Mouse (Mus musculus) heart, embryonic 16.5 days (tissue): ENCODE measurements around the gene Saal1. TPM values are rescaled to one million over a fixed set of nuclear protein-coding genes. Genes with fewer than 3 reads are reported as not detected.
"Not testable (repeated sequence)": the region's sequence is repeated elsewhere in the genome, so short reads cannot be mapped to it uniquely, and the experiment has no call there.

Experiments used
- ATAC-seq: fragments of 200-750 bp; cut with Nextera tagmentation; replicated peaks from 2 replicates; pipeline ENCODE4 v1.8.0; 2017; ENCODE audit warnings: moderate number of reproducible peaks; ENCODE audit not compliant: insufficient read depth, low FRiP score; ENCODE audit errors: extremely low read depth
- H3K27ac ChIP-seq: fragments of 300-500 bp; sonication (generic); 2 replicates; pipeline ENCODE4 v1.5.1; 2014; ENCODE audit warnings: mild to moderate bottlenecking, low read length, control low read depth, moderate library complexity
- H3K27me3 ChIP-seq: fragments of 300-500 bp; sonication (generic); 2 replicates; pipeline ENCODE4 v1.6.1; 2014; ENCODE audit warnings: low read length, mixed read lengths; ENCODE audit not compliant: control insufficient read depth, insufficient read depth
- H3K36me3 ChIP-seq: fragments of 300-500 bp; sonication (generic); 2 replicates; pipeline ENCODE4 v1.6.1; 2014; ENCODE audit not compliant: control insufficient read depth, insufficient read depth
- H3K4me1 ChIP-seq: fragments of 300-500 bp; sonication (generic); 2 replicates; pipeline ENCODE4 v1.6.1; 2014; ENCODE audit warnings: low read length, mixed read lengths; ENCODE audit not compliant: control insufficient read depth, insufficient read depth
- H3K4me2 ChIP-seq: fragments of 300-500 bp; sonication (generic); 2 replicates; pipeline ENCODE4 v1.6.1; 2014; ENCODE audit warnings: low read depth, mild to moderate bottlenecking, control low read depth, low read length
- H3K4me3 ChIP-seq: fragments of 300-500 bp; sonication (generic); 2 replicates; pipeline ENCODE4 v1.5.1; 2014; ENCODE audit warnings: mild to moderate bottlenecking, control low read depth, low read length
- H3K9ac ChIP-seq: fragments of 300-500 bp; sonication (generic); 2 replicates; pipeline ENCODE4 v1.6.1; 2014; ENCODE audit warnings: low read length, control low read depth
- H3K9me3 ChIP-seq: fragments of 300-500 bp; sonication (generic); replicated peaks from 2 replicates; pipeline ENCODE4 v1.6.1; 2016; ENCODE audit warnings: low read length; ENCODE audit not compliant: control insufficient read depth
- WGBS: fragments of 180-500 bp; shearing (Covaris S2); extraction: QIAGEN DNeasy Blood & Tissue Kit; methylation state at CpG from one replicate; pipeline ENCODE4 v1.1.7; 2014; 5-methylcytosine and 5-hydroxymethylcytosine counted together
- polyA plus RNA-seq: library from polyadenylated mRNA; unstranded; fragments of >200 nt; fragmentation: Nextera tagmentation; extraction: Ambion mirVana; gene quantifications from 2 replicates; pipeline ENCODE4 v1.2.1, GENCODE M21; 2015

Gene Saal1
- 14.2 and 15.4 TPM in 2 replicates for polyA plus RNA-seq

GRCm38 (mm10) chr7:46710390-46710844 lies at the start of gene Saal1:
Saal1 (minus strand) TSS chr7:46710680.
- peaks cover 8% of the 10 kb centered on the region; the same call in 1 of the 2 replicates for H3K36me3 ChIP-seq
- peak within 1 kb of the TSS; percentile 67 for H3K27ac ChIP-seq
- H3K4me1 ChIP-seq: peaks cover 9% of the 10 kb centered on the region
- under 1% methylated on average over 38 of the region's 38 CpGs for WGBS
- peak; percentile 91 for ATAC-seq
- peak within 1 kb of the TSS; percentile 96 for H3K4me3 ChIP-seq
- peaks cover 2% of the 10 kb centered on the region; the same call in 1 of the 2 replicates for H3K27me3 ChIP-seq
- peak within 1 kb of the TSS; percentile 72 for H3K4me2 ChIP-seq
- H3K9ac ChIP-seq: peak within 1 kb of the TSS; percentile 96
- no peaks in the 10 kb centered on the region for H3K9me3 ChIP-seq

- ATAC-seq: no peak
- H3K4me1 ChIP-seq: no peaks in the 10 kb centered on the region
- H3K4me2 ChIP-seq: no peak within 1 kb of the TSS
- no peaks in the 10 kb centered on the region for H3K36me3 ChIP-seq
- no peak within 1 kb of the TSS for H3K4me3 ChIP-seq
- H3K27ac ChIP-seq: no peak within 1 kb of the TSS
- H3K9ac ChIP-seq: no peak within 1 kb of the TSS
- H3K9me3 ChIP-seq: no peaks in the 10 kb centered on the region
- no peaks in the 10 kb centered on the region for H3K27me3 ChIP-seq
- 59% methylated on average over 3 of the region's 3 CpGs for WGBS
Observed at GRCm38 (mm10) chr7:46751490-46751889, 41.0 kb upstream of the Saal1 start, which contains the start of gene Saa2. Saa2 (plus strand) TSS chr7:46751790.

DNA sequence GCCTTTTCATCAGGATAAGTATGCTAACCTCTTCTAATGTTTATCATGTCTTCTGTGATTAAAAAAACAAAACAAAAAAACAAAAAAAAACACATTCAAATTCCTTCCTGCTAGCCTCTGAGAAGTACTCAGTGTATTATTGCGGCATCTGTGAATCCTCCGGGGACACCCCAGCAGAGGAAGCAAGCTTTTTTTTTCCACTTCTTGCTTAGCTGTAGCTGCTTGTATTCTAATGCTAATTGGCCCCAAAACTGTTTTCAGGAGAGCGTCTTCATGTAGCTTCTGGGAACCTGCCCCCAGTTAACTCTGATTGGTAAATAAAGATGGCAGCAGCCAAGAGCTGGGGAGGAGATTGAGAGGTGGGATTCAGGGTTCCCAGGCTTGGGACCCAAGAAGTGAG lies 38.0 kb upstream of the Saal1 start:
- Histone ChIP-seq H3K4me3 (no peak overlapping the region), H3K9ac (no peak overlapping the region), H3K9me3 (no peaks in the 10 kb centered on the region), H3K4me1 (no peaks in the 10 kb centered on the region), H3K4me2 (no peak overlapping the region), H3K27me3 (no peaks in the 10 kb centered on the region), H3K36me3 (no peaks in the 10 kb centered on the region), H3K27ac (no peak overlapping the region)
- ATAC-seq: no peak
- 57% methylated on average over 3 of the region's 3 CpGs for WGBS

DNA sequence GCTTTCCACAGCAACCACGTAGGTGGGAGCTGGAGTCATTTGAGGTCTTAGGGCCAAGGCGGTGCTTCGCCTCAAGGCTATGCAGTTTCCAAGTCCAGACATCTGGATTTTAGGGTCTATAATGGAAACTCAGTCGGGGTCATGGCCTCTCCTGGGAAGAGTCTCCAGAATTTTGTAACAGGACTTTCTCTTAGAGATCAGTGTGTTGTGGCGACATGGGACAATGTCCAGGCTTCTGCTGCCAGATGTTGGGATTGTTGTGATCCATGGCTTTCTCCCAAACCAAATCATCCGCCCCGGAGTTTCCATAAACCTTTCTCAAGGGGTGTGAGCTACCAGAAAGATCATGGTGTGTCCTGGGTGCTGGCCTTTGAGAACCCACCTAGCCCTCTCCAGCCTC lies 35.9 kb upstream of the Saal1 start:
- H3K4me1 ChIP-seq: no peaks in the 10 kb centered on the region
- 81% methylated on average over 7 of the region's 7 CpGs for WGBS
- H3K4me3 ChIP-seq: no peak overlapping the region
- H3K4me2 ChIP-seq: no peak overlapping the region
- no peak overlapping the region for H3K27ac ChIP-seq
- no peaks in the 10 kb centered on the region for H3K9me3 ChIP-seq
- no peaks in the 10 kb centered on the region for H3K27me3 ChIP-seq
- no peak overlapping the region for H3K9ac ChIP-seq
- no peak for ATAC-seq
- H3K36me3 ChIP-seq: no peaks in the 10 kb centered on the region

- H3K4me2 ChIP-seq: no peak overlapping the region
- H3K36me3 ChIP-seq: no peaks in the 10 kb centered on the region
- no peak overlapping the region for H3K4me3 ChIP-seq
- no peaks in the 10 kb centered on the region for H3K9me3 ChIP-seq
- no peak overlapping the region for H3K27ac ChIP-seq
- 69% methylated on average over 3 of the region's 3 CpGs for WGBS
- H3K27me3 ChIP-seq: no peaks in the 10 kb centered on the region
- ATAC-seq: no peak
- H3K4me1 ChIP-seq: no peaks in the 10 kb centered on the region
- no peak overlapping the region for H3K9ac ChIP-seq
Observed at GRCm38 (mm10) chr7:46745816-46746215, 35.3 kb upstream of the Saal1 start.

- H3K27me3 ChIP-seq, ATAC-seq, H3K27ac ChIP-seq, H3K4me3 ChIP-seq, H3K9ac ChIP-seq, H3K36me3 ChIP-seq, H3K4me2 ChIP-seq, H3K9me3 ChIP-seq, H3K4me1 ChIP-seq: not testable (repeated sequence)
- WGBS: 63% methylated on average over 3 of the region's 3 CpGs
Observed at GRCm38 (mm10) chr7:46742880-46743279, 32.4 kb upstream of the Saal1 start, which contains the start of gene Saa1. Saa1 (minus strand) TSS chr7:46742980.

GRCm38 (mm10) chr7:46740041-46740440 lies 29.6 kb upstream of the Saal1 start:
- H3K36me3 ChIP-seq, H3K27ac ChIP-seq, H3K9me3 ChIP-seq, H3K4me1 ChIP-seq, ATAC-seq, H3K4me3 ChIP-seq, H3K27me3 ChIP-seq, H3K9ac ChIP-seq, H3K4me2 ChIP-seq: not testable (repeated sequence)
- WGBS: 73% methylated on average over 5 of the region's 5 CpGs

- H3K9me3 ChIP-seq: no peaks in the 10 kb centered on the region
- no peak for ATAC-seq
- no peaks in the 10 kb centered on the region for H3K4me1 ChIP-seq
- no peaks in the 10 kb centered on the region for H3K27me3 ChIP-seq
- H3K4me2 ChIP-seq: no peak overlapping the region
- H3K4me3 ChIP-seq: no peak overlapping the region
- no peaks in the 10 kb centered on the region for H3K36me3 ChIP-seq
- H3K27ac ChIP-seq: no peak overlapping the region
- 67% methylated on average over 12 of the region's 12 CpGs for WGBS
- no peak overlapping the region for H3K9ac ChIP-seq
Observed at GRCm38 (mm10) chr7:46738561-46739460, 28.3 kb upstream of the Saal1 start.

DNA sequence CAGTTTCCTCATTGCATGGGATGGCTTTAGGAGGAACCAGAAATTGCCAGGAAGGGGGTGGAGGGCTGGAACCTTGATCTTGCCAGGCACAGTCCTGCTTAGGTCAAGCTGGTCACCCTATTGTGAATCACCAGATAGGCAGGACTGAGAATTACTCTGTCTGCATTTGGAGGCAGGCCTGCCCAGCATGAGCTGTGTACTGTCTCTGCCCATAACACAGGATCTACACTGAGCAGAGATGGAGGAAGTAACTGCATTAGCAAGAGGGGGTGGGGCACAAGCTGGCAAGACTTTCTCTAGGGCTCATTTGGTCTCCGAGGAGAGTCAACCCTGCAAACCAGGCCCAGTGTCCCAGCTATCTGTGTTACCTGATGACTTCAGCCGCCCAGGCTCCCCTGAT lies 24.5 kb upstream of the Saal1 start:
- H3K9me3 ChIP-seq: no peaks in the 10 kb centered on the region
- no peaks in the 10 kb centered on the region for H3K27me3 ChIP-seq
- 61% methylated on average over 2 of the region's 2 CpGs for WGBS
- no peak overlapping the region for H3K4me2 ChIP-seq
- no peak for ATAC-seq
- no peak overlapping the region for H3K4me3 ChIP-seq
- no peaks in the 10 kb centered on the region for H3K36me3 ChIP-seq
- no peak overlapping the region for H3K27ac ChIP-seq
- H3K4me1 ChIP-seq: no peaks in the 10 kb centered on the region
- no peak overlapping the region for H3K9ac ChIP-seq
